9 mouse cellular contexts compared by ENCODE assay signal in genomic region chr9:110380662-110381061, GRCm38 (mm10). TPM values are rescaled to one million over a fixed set of nuclear protein-coding genes. Genes with fewer than 3 reads are reported as not detected.
DNase-seq lines count a peak whose midpoint lies in the region; ATAC-seq and TF ChIP-seq lines count a peak whose summit lies in the region.
"Had no signal": no experiment of that assay in that cellular context is flagged by ENCODE, and none has a peak within 500 bp of the region (broad histone marks: within the 10 kb centered on the region; RNA-seq: fewer than 3 reads in every experiment).

No protein-coding gene starts in this region.

- H3K4me3 ChIP-seq in hindbrain, embryonic 11.5 days (ENCODE audit: low read depth, low read length) = no peak overlapping the region
- H3K4me3 ChIP-seq in hindbrain, embryonic 14.5 days (replicated peaks; ENCODE audit: low read length) = no peak overlapping the region
- H3K4me3 ChIP-seq in liver, embryonic 16.5 days (ENCODE audit: low read depth, low read length) = no peak overlapping the region
- H3K4me3 ChIP-seq: hindbrain, embryonic 15.5 days had no signal

- H3K4me2 ChIP-seq in hindbrain, embryonic 11.5 days (replicated peaks; ENCODE audit: low read depth, low read length) = no peak overlapping the region
- H3K4me2 ChIP-seq in hindbrain, embryonic 14.5 days (replicated peaks) = no peak overlapping the region
- no peak overlapping the region for H3K4me2 ChIP-seq in liver, embryonic 16.5 days (ENCODE audit: low read depth, low read length)
- H3K4me2 ChIP-seq: hindbrain, embryonic 15.5 days had no signal

- 45% methylated on average over 21 of the region's 21 CpGs for WGBS in hindbrain, embryonic 11.5 days
- WGBS in hindbrain, embryonic 14.5 days = 47% methylated on average over 21 of the region's 21 CpGs
- 64% methylated on average over 21 of the region's 21 CpGs for WGBS in liver, embryonic 16.5 days (ENCODE audit: insufficient replicate concordance)

- in situ Hi-C loops in Patski (cut with MboI; ENCODE audit: low pct_unique_long_range_greater_than_20kb) = no loop called here

- H3K9ac ChIP-seq in hindbrain, embryonic 11.5 days (ENCODE audit: low read depth, low read length) = no peak overlapping the region
- no peak overlapping the region for H3K9ac ChIP-seq in hindbrain, embryonic 14.5 days
- no peak overlapping the region for H3K9ac ChIP-seq in liver, embryonic 16.5 days (ENCODE audit: low read depth, low read length)
- H3K9ac ChIP-seq: hindbrain, embryonic 15.5 days had no signal

- no peak for TF ChIP-seq CTCF in Patski (IDR thresholded peaks at IDR 0.05)

- no peaks in the 10 kb centered on the region for H3K27me3 ChIP-seq in hindbrain, embryonic 11.5 days (ENCODE audit: control insufficient read depth, insufficient read depth, low read length)
- H3K27me3 ChIP-seq in hindbrain, embryonic 14.5 days (ENCODE audit: control insufficient read depth, insufficient read depth, low read length) = no peaks in the 10 kb centered on the region
- no peaks in the 10 kb centered on the region for H3K27me3 ChIP-seq in Patski
- no peaks in the 10 kb centered on the region for H3K27me3 ChIP-seq in liver, embryonic 16.5 days (ENCODE audit: control insufficient read depth, insufficient read depth, low read depth, low read length)
- H3K27me3 ChIP-seq: hindbrain, embryonic 15.5 days had no signal

- no peaks in the 10 kb centered on the region for H3K9me3 ChIP-seq in hindbrain, embryonic 11.5 days (ENCODE audit: control insufficient read depth, low read length)
- no peaks in the 10 kb centered on the region for H3K9me3 ChIP-seq in hindbrain, embryonic 14.5 days (ENCODE audit: control insufficient read depth, low read length)
- H3K9me3 ChIP-seq in liver, embryonic 16.5 days (replicated peaks; ENCODE audit: control insufficient read depth, low read length) = no peaks in the 10 kb centered on the region
- H3K9me3 ChIP-seq: hindbrain, embryonic 15.5 days had no signal

- no peak overlapping the region for H3K27ac ChIP-seq in hindbrain, embryonic 11.5 days (ENCODE audit: low read depth, low read length)
- no peak overlapping the region for H3K27ac ChIP-seq in hindbrain, embryonic 14.5 days
- no peak overlapping the region for H3K27ac ChIP-seq in liver, embryonic 16.5 days (ENCODE audit: low read length)
- H3K27ac ChIP-seq: hindbrain, embryonic 15.5 days had no signal

- DNase-seq in hindbrain, embryonic 11.5 days (ENCODE audit: low spot score) = no peak
- DNase-seq in hindbrain, embryonic 14.5 days (ENCODE audit: low spot score) = no peak
- DNase-seq in Patski (ENCODE audit: low read depth, low spot score) = no peak
- DNase-seq in embryo, embryonic 10.5 days (ENCODE audit: low spot score) = peak; percentile 9
- DNase-seq in gastrocnemius, postnatal 25 days = no peak
- DNase-seq in spleen, postnatal 14 days (ENCODE audit: low spot score in 2 of 2) = no peak
- DNase-seq in left cerebral cortex, adult 11 months (ENCODE audit: low spot score) = no peak

- H3K36me3 ChIP-seq in hindbrain, embryonic 11.5 days (ENCODE audit: control insufficient read depth, insufficient read depth, low read length) = peaks cover 11% of the 10 kb centered on the region
- peaks cover 95% of the 10 kb centered on the region for H3K36me3 ChIP-seq in hindbrain, embryonic 14.5 days (replicated peaks; ENCODE audit: control insufficient read depth, insufficient read depth)
- peaks cover 20% of the 10 kb centered on the region for H3K36me3 ChIP-seq in liver, embryonic 16.5 days (ENCODE audit: control insufficient read depth, insufficient read depth)

- POLR2A ChIA-PET in Patski (lab: Charles Lee) = no interaction called here

- 0 out of 2 replicates have a peak, but pooled peaks have one; percentile 49 for ATAC-seq in hindbrain, embryonic 11.5 days (ENCODE audit: low FRiP score)
- no peak for ATAC-seq in hindbrain, embryonic 14.5 days (ENCODE audit: low FRiP score)
- peak; percentile 10 for ATAC-seq in Patski
- ATAC-seq in liver, embryonic 16.5 days (ENCODE audit: low read depth) = peak; percentile 42

- CTCF ChIA-PET in Patski (lab: Charles Lee) = no interaction called here

- no peaks in the 10 kb centered on the region for H3K4me1 ChIP-seq in hindbrain, embryonic 11.5 days (replicated peaks; ENCODE audit: control insufficient read depth, insufficient read depth, low read length)
- H3K4me1 ChIP-seq in hindbrain, embryonic 14.5 days (replicated peaks; ENCODE audit: control insufficient read depth, insufficient read depth, low read length) = no peaks in the 10 kb centered on the region
- H3K4me1 ChIP-seq in liver, embryonic 16.5 days (ENCODE audit: control insufficient read depth, low read depth, low read length) = no peaks in the 10 kb centered on the region; the same call in 1 of the 2 replicates
- H3K4me1 ChIP-seq: hindbrain, embryonic 15.5 days had no signal

RNA-seq across cellular contexts. Expression of gene Ptpn23, which starts 27.4 kb away (rescaled TPM):
- 15.3 and 18.5 TPM in 2 replicates for polyA plus RNA-seq in hindbrain, embryonic 11.5 days (2014; fragmentation: Nextera tagmentation; extraction: Ambion mirVana)
- 22.7 and 22.9 TPM in 2 replicates for polyA plus RNA-seq in hindbrain, embryonic 14.5 days (2014; fragmentation: Nextera tagmentation; extraction: Ambion mirVana)
- 107 TPM for polyA plus RNA-seq in Patski (2021)
- 3.7 and 4.2 TPM in 2 replicates for polyA plus RNA-seq in liver, embryonic 16.5 days (2015; fragmentation: Nextera tagmentation; extraction: Ambion mirVana)
- total RNA-seq in gastrocnemius, postnatal 25 days (2021) = 1 to 10 TPM; 6.9 to 8.1 TPM

RNA-seq across cellular contexts. Expression of gene Ngp, which starts 38.9 kb away (rescaled TPM):
- 0.14 and 0.45 TPM in 2 replicates for polyA plus RNA-seq in hindbrain, embryonic 11.5 days (2014; fragmentation: Nextera tagmentation; extraction: Ambion mirVana)
- 1.4 and 2.9 TPM in 2 replicates for polyA plus RNA-seq in hindbrain, embryonic 14.5 days (2014; fragmentation: Nextera tagmentation; extraction: Ambion mirVana)
- polyA plus RNA-seq in Patski (2021) = not detected
- polyA plus RNA-seq in liver, embryonic 16.5 days (2015; fragmentation: Nextera tagmentation; extraction: Ambion mirVana) = 551 and 721 TPM in 2 replicates
- total RNA-seq in gastrocnemius, postnatal 25 days (2021) = not detected

RNA-seq across cellular contexts. Expression of gene Scap, which starts 47.6 kb away (rescaled TPM):
- 22.5 and 26.0 TPM in 2 replicates for polyA plus RNA-seq in hindbrain, embryonic 11.5 days (2014; fragmentation: Nextera tagmentation; extraction: Ambion mirVana)
- polyA plus RNA-seq in hindbrain, embryonic 14.5 days (2014; fragmentation: Nextera tagmentation; extraction: Ambion mirVana) = 53.5 and 54.6 TPM in 2 replicates
- polyA plus RNA-seq in Patski (2021) = 54.7 TPM
- polyA plus RNA-seq in liver, embryonic 16.5 days (2015; fragmentation: Nextera tagmentation; extraction: Ambion mirVana) = 31.8 and 36.6 TPM in 2 replicates
- total RNA-seq in gastrocnemius, postnatal 25 days (2021) = 10 to 100 TPM; 17.0 to 21.5 TPM

Comparison
In these comparisons a context has a peak if more than half of its experiments do, and no peak if none do; other contexts are left out.
1. RNA of gene Ngp, which starts 38.9 kb away (polyA plus RNA-seq): 551 to 721 TPM in liver, embryonic 16.5 days; 1.4 to 2.9 TPM in hindbrain, embryonic 14.5 days, 0.14 to 0.45 TPM in hindbrain, embryonic 11.5 days and not detected in Patski (single experiment); every median in the first group is over 100 times any median in the second.